Mouse (Mus musculus) heart, adult 2 months (tissue): ENCODE measurements around the gene Lrrc7.

Source experiments
- CTCF ChIP-seq: fragments of 200-600 bp; IDR thresholded peaks from 2 replicates; pipeline ENCODE4 v1.8.1; 2022; ENCODE audit warnings: antibody characterized with exemption, mild to moderate bottlenecking, moderate library complexity
- POLR2A ChIP-seq: fragments of 200-500 bp; IDR thresholded peaks from 2 replicates; pipeline ENCODE4 v1.6.1; 2011; ENCODE audit warnings: mild to moderate bottlenecking, low read depth, low read length, control low read depth; ENCODE audit not compliant: insufficient read depth

GRCm38 (mm10) chr3:158164452-158164851, 397.6 kb downstream of the Lrrc7 start:
- TF ChIP-seq CTCF (no peak), POLR2A (no peak)
